Mouse (Mus musculus) liver, postnatal 0 days (tissue): ENCODE data around the gene Als2. TPM values are rescaled to one million over a fixed set of nuclear protein-coding genes. Genes with fewer than 3 reads are reported as not detected.
A peak's percentile ranks its signal among the peaks of the same experiment; 100 is the strongest.

Experiments
- ATAC-seq: fragments of 200-750 bp; cut with Nextera tagmentation; 2 replicates; pipeline ENCODE4 v1.8.0; 2017; ENCODE audit warnings: mild to moderate bottlenecking, moderate library complexity
- DNase-seq: peaks from one replicate; pipeline ENCODE4 v3.0.0-alpha.2; 2016
- H3K27ac ChIP-seq: fragments of 300-500 bp; sonication (generic); 2 replicates; pipeline ENCODE4 v1.5.1; 2014; ENCODE audit warnings: antibody characterized with exemption, moderate library complexity, mild to moderate bottlenecking, low read depth
- H3K27me3 ChIP-seq: fragments of 300-500 bp; sonication (generic); 2 replicates; pipeline ENCODE4 v1.6.1; 2014; ENCODE audit warnings: low read length, control low read depth, mixed read lengths; ENCODE audit not compliant: insufficient read depth
- H3K36me3 ChIP-seq: fragments of 300-500 bp; sonication (generic); replicated peaks from 2 replicates; pipeline ENCODE4 v1.6.1; 2014; ENCODE audit warnings: mild to moderate bottlenecking, control low read depth, low read length, moderate library complexity, mixed read lengths; ENCODE audit not compliant: insufficient read depth
- H3K4me1 ChIP-seq: fragments of 300-500 bp; sonication (generic); 2 replicates; pipeline ENCODE4 v1.6.1; 2014; ENCODE audit warnings: antibody characterized with exemption, mild to moderate bottlenecking, control low read depth; ENCODE audit not compliant: insufficient read depth
- H3K4me2 ChIP-seq: fragments of 300-500 bp; sonication (generic); 2 replicates; pipeline ENCODE4 v1.6.1; 2014; ENCODE audit warnings: low read depth, mild to moderate bottlenecking, low read length, moderate library complexity, mixed read lengths
- H3K4me3 ChIP-seq: fragments of 300-500 bp; sonication (generic); 2 replicates; pipeline ENCODE4 v1.5.1; 2014; ENCODE audit warnings: low read depth, low read length
- H3K9ac ChIP-seq: fragments of 300-500 bp; sonication (generic); replicated peaks from 2 replicates; pipeline ENCODE4 v1.6.1; 2014; ENCODE audit warnings: mild to moderate bottlenecking, moderate library complexity
- H3K9me3 ChIP-seq: fragments of 300-500 bp; sonication (generic); 2 replicates; pipeline ENCODE4 v1.6.1; 2016; ENCODE audit warnings: mild to moderate bottlenecking, control low read depth, low read length, mixed read lengths
- CTCF ChIP-seq: sonication (generic); IDR thresholded peaks from 2 replicates; pipeline ENCODE4 v1.5.1; 2016; ENCODE audit warnings: antibody characterized with exemption, low read depth
- EP300 ChIP-seq: IDR thresholded peaks from 2 replicates; pipeline ENCODE4 v1.6.1; 2016; ENCODE audit warnings: antibody characterized with exemption, low read depth, mild to moderate bottlenecking
- WGBS: fragments of 180-500 bp; shearing (Covaris S2); extraction: QIAGEN DNeasy Blood & Tissue Kit; methylation state at CpG from one replicate; pipeline ENCODE4 v1.1.7; 2014; ENCODE audit not compliant: insufficient replicate concordance; 5-methylcytosine and 5-hydroxymethylcytosine counted together
- polyA plus RNA-seq: library from polyadenylated mRNA; unstranded; fragments of >200 nt; fragmentation: Nextera tagmentation; extraction: Ambion mirVana; gene quantifications from 2 replicates; pipeline ENCODE4 v1.2.1, GENCODE M21; 2015

Gene Als2
- polyA plus RNA-seq, 1 experiment from 2014 or later = 5.8 TPM

DNA sequence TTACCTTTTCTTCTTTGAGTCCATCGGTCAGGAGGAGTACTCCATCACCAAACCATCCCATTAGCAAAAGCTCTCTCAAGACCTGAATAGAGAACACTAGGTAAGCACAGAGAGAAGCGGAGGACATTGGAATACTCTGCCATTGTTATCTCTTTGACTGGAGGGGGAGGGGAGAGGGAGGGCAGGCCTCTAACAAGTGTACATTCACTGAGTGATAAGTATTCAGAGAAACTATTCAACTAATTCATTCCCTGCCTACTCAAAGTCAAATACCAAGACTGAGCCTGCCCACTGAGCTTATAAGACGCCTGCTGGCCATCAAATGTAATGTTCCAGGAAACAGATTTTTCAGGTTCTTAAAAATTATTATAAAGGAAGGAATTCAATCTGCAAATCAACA is 16.7 kb downstream of the Als2 start:
- Histone ChIP-seq H3K4me3 (no peak overlapping the region), H3K36me3 (peaks cover 8% of the 10 kb centered on the region; the same call in 1 of the 2 replicates), H3K4me2 (no peak overlapping the region), H3K9me3 (no peaks in the 10 kb centered on the region), H3K9ac (no peak overlapping the region), H3K27me3 (no peaks in the 10 kb centered on the region), H3K27ac (no peak overlapping the region), H3K4me1 (no peaks in the 10 kb centered on the region)
- DNase-seq = no peak
- whole genome bisulfite sequencing = 71% methylated on average over 3 of the region's 3 CpGs
- TF ChIP-seq CTCF (no peak), EP300 (no peak)
- ATAC-seq = no peak

DNA sequence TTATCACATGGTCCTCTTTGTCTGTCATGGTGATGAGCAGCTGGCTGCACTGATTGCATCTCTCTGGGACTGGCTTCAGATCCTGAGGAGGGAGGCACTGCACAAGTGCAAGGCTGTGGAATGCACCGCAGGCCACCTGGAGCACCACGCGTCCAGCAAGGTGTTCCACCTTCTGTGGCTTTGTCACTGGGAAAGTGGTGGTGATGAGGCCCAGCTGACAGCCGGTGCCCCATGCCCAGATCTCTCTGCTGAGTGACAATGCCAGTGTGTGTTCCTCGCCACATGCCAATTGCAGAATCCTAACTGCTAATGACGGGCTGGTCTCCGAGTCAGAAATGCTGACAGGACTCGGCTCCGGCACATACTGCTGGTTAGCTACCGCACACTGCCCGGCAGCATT is 21.6 kb downstream of the Als2 start:
- ATAC-seq = no peak
- WGBS = 87% methylated on average over 11 of the region's 11 CpGs
- no peaks in the 10 kb centered on the region for H3K27me3 ChIP-seq

DNA sequence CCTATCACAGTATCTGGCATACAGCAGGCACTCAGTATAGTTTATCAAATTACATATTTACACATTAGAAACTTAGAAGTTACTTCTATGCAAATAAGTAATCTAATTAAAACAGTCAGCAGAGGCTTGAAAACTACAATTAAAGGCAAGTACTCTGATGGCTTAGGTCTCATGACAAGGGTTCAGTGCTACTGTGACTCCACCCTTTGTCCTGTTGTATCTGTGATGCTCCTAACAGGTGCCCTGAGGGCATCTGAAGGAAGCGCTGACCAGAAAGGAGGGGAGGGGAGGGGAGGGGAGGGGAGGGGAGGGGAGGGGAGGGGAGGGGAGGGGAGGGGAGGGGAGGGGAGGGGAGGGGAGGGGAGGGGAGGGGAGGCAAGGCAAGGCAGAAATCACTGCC is 24.1 kb downstream of the Als2 start:
- TF ChIP-seq EP300 = no peak
- no peak for TF ChIP-seq CTCF
- Histone ChIP-seq H3K36me3 (peaks cover 9% of the 10 kb centered on the region), H3K9me3 (no peaks in the 10 kb centered on the region), H3K27me3 (no peaks in the 10 kb centered on the region), H3K4me1 (0 out of 2 replicates have a peak, but pooled peaks cover 3% of the 10 kb centered on the region), H3K9ac (no peak overlapping the region), H3K27ac (peak overlapping the region; percentile 82), H3K4me3 (no peak overlapping the region), H3K4me2 (no peak overlapping the region)
- WGBS = no CpG with 5 or more reads among the region's 1 CpGs
- no peak for ATAC-seq
- DNase-seq = no peak

More for the DNA sequence above, 21.6 kb downstream of the Als2 start:
- Histone ChIP-seq H3K36me3 (peaks cover 8% of the 10 kb centered on the region), H3K4me1 (no peaks in the 10 kb centered on the region), H3K9me3 (no peaks in the 10 kb centered on the region), H3K9ac (no peak overlapping the region), H3K4me3 (no peak overlapping the region), H3K27ac (no peak overlapping the region), H3K4me2 (no peak overlapping the region)
- TF ChIP-seq CTCF = no peak
- no peak for TF ChIP-seq EP300
- DNase-seq = no peak

DNA sequence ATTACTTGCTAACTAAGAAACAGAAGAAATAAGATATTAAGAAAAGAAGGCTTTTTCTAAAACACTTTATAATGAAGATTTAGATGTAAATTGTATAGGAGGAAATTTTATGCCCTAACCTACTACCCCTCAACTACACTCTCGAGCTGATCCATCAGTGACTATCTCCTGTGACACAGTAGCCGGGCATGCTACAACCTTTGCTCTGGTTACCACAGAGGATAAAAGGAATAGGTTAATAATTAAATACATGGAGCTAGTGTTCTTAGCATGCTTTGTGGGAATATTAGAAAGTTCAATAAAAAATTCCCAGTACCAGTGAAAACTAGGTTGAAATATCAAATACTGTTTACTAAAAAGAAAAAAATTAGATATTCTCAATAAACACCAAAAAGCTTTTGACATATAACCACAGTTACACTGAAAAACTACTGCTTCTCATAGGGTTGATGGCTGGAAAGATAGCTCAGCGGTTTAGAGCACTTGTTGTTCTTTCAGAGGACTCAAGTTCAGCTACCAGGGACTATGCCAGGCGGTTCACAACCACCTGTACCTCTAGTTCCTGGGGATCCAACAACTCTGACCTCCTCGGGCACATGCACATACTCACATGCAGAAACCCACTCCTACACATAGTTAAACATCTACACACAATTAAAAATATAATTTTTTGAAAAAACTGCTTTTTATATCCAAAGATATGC is 24.8 kb downstream of the Als2 start:
- no peaks in the 10 kb centered on the region for H3K9me3 ChIP-seq
- peak overlapping the region; percentile 82 for H3K27ac ChIP-seq
- DNase-seq (no peak), ATAC-seq (peak; percentile 98)
- H3K4me3 ChIP-seq = no peak overlapping the region
- no peak overlapping the region for H3K9ac ChIP-seq
- 55% methylated on average over 5 of the region's 5 CpGs for WGBS
- TF ChIP-seq CTCF (no peak), EP300 (no peak)
- 0 out of 2 replicates have a peak, but pooled peaks cover 3% of the 10 kb centered on the region for H3K4me1 ChIP-seq
- peaks cover 9% of the 10 kb centered on the region for H3K36me3 ChIP-seq
- H3K27me3 ChIP-seq = no peaks in the 10 kb centered on the region
- no peak overlapping the region for H3K4me2 ChIP-seq

DNA sequence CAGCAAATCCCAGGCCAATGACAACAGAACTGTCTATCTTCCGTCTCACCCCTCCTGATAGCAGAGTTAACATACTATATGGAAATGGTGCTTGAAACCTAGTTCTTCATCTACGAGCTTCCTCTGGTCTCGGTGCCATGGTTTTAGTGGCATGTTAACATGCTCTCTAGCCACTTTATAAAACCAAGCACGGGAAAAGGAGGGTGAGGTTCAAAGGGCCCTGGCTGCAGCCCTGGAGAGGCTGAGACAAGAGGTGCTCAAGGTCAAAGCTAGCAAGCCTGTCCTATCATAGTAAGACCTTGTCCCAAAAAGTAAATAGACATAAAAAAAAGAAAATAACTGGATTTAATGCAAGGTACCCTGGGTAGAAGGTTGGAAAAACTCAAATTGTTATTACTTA is 25.4 kb downstream of the Als2 start:
- Histone ChIP-seq H3K4me1 (0 out of 2 replicates have a peak, but pooled peaks cover 3% of the 10 kb centered on the region), H3K27ac (peak overlapping the region; percentile 82), H3K27me3 (no peaks in the 10 kb centered on the region), H3K4me2 (no peak overlapping the region), H3K4me3 (no peak overlapping the region), H3K9me3 (no peaks in the 10 kb centered on the region), H3K36me3 (peaks cover 7% of the 10 kb centered on the region), H3K9ac (no peak overlapping the region)
- TF ChIP-seq CTCF (no peak), EP300 (no peak)
- WGBS = 67% methylated on average over 4 of the region's 4 CpGs
- DNase-seq (no peak), ATAC-seq (peak; percentile 65)

DNA sequence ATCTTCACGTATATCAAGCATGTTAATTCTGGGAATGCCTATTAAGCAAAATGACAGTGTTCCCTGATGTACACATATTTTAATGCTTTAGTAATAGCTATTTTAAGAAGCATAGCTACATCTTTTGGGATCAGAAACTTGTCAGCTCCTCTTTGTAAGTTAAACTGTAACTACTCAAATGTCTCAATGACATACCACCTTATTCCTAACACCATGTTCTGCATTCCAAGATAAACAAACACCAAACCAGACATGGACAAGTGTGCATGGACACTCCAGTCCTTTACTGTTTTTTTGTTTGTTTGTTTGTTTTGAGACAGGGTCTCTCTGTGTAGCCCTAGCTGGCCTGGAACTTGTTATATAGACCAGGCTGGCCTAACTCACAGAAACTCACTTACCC is 28.7 kb downstream of the Als2 start:
- Histone ChIP-seq H3K9me3 (no peaks in the 10 kb centered on the region), H3K4me1 (0 out of 2 replicates have a peak, but pooled peaks cover 3% of the 10 kb centered on the region), H3K27me3 (no peaks in the 10 kb centered on the region), H3K4me2 (no peak overlapping the region), H3K4me3 (no peak overlapping the region), H3K36me3 (peaks cover 3% of the 10 kb centered on the region; the same call in 1 of the 2 replicates), H3K9ac (no peak overlapping the region), H3K27ac (peak overlapping the region; percentile 66)
- WGBS = 74% methylated on average over 1 of the region's 1 CpGs
- TF ChIP-seq EP300 (no peak), CTCF (no peak)
- DNase-seq = no peak
- no peak for ATAC-seq
